Mouse (Mus musculus) left cerebral cortex, postnatal 25 days (tissue): ENCODE data around the gene Tgfa. TPM values are rescaled to one million over a fixed set of nuclear protein-coding genes. Genes with fewer than 3 reads are reported as not detected.
A peak's percentile ranks its signal among the peaks of the same experiment; 100 is the strongest.

Source experiments
- DNase-seq, 2 experiments: peaks; one replicate each; pipeline ENCODE4 v3.0.0; 2022; ENCODE audit warnings: low spot score in 2 of 2, mixed read lengths in 1 of 2
- intact Hi-C: fragments of 180-260 bp; cut with DNase I; formaldehyde crosslinking; loops from one replicate; pipeline ENCODE4 v1.15.1; 2025
- total RNA-seq, 2 experiments: library from RNA; stranded (reverse); gene quantifications; 2 replicates each; pipeline ENCODE4 v1.2.3; 2021

The Tgfa gene
- total RNA-seq, 2 experiments from 2014 or later: 13.8 to 22.5 TPM

GRCm38 (mm10) chr6:86270373-86271068, 75.5 kb downstream of the Tgfa start:
- DNase-seq: no peak
- intact Hi-C loops: loop anchor here (5.0 kb wide), 1 partner anchor 73 kb away; the partner anchor contains the start of gene Tgfa

- DNase-seq: no peak
- intact Hi-C loops: loop anchor here (5.0 kb wide), 1 partner anchor 74 kb away; the partner anchor contains the start of gene Tgfa
These were observed 76.1 kb downstream of the Tgfa start for GRCm38 (mm10) chr6:86271130-86271529.

- intact Hi-C loops: no loop called here
- DNase-seq: no peak
These were observed 80.7 kb downstream of the Tgfa start for GRCm38 (mm10) chr6:86275704-86276103.

- intact Hi-C loops: no loop called here
- no peak for DNase-seq
These were observed 81.8 kb downstream of the Tgfa start for GRCm38 (mm10) chr6:86276816-86277215.

- intact Hi-C loops: no loop called here
- DNase-seq: no peak
These were observed 82.6 kb downstream of the Tgfa start for GRCm38 (mm10) chr6:86277620-86278019.

- intact Hi-C loops: no loop called here
- peak; percentile 22 to 69 for DNase-seq
These were observed 86.7 kb downstream of the Tgfa start for GRCm38 (mm10) chr6:86281573-86282210.

GRCm38 (mm10) chr6:86293301-86293700, 98.3 kb downstream of the Tgfa start:
- intact Hi-C loops: no loop called here
- no peak for DNase-seq

GRCm38 (mm10) chr6:86295451-86295850, 100.4 kb downstream of the Tgfa start:
- intact Hi-C loops: no loop called here

GRCm38 (mm10) chr6:86296126-86296525, 101.1 kb downstream of the Tgfa start:
- DNase-seq: no peak
- intact Hi-C loops: no loop called here

More at GRCm38 (mm10) chr6:86295451-86295850, 100.4 kb downstream of the Tgfa start:
- DNase-seq: no peak

GRCm38 (mm10) chr6:86296938-86297337, 101.9 kb downstream of the Tgfa start:
- intact Hi-C loops: no loop called here
- no peak for DNase-seq

GRCm38 (mm10) chr6:86298961-86299360, 103.9 kb downstream of the Tgfa start:
- DNase-seq: no peak
- intact Hi-C loops: no loop called here

GRCm38 (mm10) chr6:86299381-86299780, 104.4 kb downstream of the Tgfa start:
- intact Hi-C loops: no loop called here
- no peak for DNase-seq

- DNase-seq: no peak
- intact Hi-C loops: no loop called here
These were observed 110.7 kb downstream of the Tgfa start for GRCm38 (mm10) chr6:86305680-86306079.

- intact Hi-C loops: no loop called here
- DNase-seq: no peak
These were observed 119.0 kb downstream of the Tgfa start for GRCm38 (mm10) chr6:86314011-86314410.

GRCm38 (mm10) chr6:86317066-86317465, 122.0 kb downstream of the Tgfa start:
- intact Hi-C loops: no loop called here
- DNase-seq: no peak

GRCm38 (mm10) chr6:86318855-86319254, 123.8 kb downstream of the Tgfa start:
- intact Hi-C loops: no loop called here
- DNase-seq: peak; percentile 18 to 67

- intact Hi-C loops: no loop called here
- DNase-seq: peak; percentile 6 to 37
These were observed 127.1 kb downstream of the Tgfa start for GRCm38 (mm10) chr6:86322031-86322563.

- intact Hi-C loops: no loop called here
- DNase-seq: no peak
These were observed 128.0 kb downstream of the Tgfa start for GRCm38 (mm10) chr6:86322991-86323390.

GRCm38 (mm10) chr6:86324400-86324799, 129.4 kb downstream of the Tgfa start:
- intact Hi-C loops: no loop called here

More at GRCm38 (mm10) chr6:86324400-86324799, 129.4 kb downstream of the Tgfa start:
- DNase-seq: no peak
